Mouse (Mus musculus) retina, postnatal 1 day (tissue): ENCODE results near the gene Creld2.
A peak's percentile ranks its signal among the peaks of the same experiment; 100 is the strongest.
"Not testable (repeated sequence)": the region's sequence is repeated elsewhere in the genome, so short reads cannot be mapped to it uniquely, and the experiment has no call there.

Source experiments
- DNase-seq: peaks from one replicate; pipeline ENCODE4 v3.0.0-alpha.2; 2012

The Creld2 gene

DNA sequence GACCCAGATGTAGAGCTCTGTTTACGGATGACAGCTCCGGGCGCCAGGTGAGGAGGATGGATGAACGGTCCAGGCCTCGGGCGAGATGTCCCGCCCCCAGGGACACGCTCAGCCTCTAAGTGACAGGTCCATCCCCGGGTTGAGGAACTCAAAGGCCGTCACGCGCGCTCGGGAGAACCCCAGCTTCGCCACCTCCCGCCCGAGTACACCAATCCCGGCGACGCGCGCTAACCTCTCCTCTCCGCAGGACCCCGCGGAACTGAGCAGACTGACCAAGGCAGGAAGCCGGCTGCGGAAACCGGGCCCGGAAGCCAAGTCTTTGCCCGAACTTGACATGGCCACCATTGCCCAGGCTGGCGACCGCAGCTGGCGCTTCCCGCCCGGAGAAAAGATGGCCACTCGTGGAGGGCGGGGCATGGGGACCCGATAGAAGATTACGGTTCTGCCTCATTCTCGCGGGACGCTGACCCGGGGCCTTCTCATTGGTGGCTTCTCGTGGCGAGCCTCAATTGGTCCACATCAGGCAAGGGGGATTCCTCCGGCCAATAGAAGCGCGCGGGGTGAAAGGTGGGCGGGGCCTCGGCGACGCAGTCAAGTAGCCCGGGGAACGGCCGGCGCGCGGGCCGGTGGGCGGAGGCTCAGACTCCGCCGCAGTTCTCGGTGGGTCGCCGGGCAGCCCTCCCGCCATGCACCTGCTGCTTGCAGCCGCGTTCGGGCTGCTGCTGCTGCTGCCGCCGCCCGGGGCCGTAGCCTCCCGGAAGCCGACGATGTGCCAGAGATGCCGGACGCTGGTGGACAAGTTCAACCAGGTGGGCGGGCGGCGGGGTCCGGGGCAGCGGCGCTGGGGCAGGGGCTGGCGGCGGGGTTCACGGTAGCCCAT is at the start of gene Creld2, which contains the start of gene Alg12:
TSS of gene Creld2 (plus strand) at position 621 of the 880 bp plus-strand sequence.
TSS of gene Alg12 (minus strand) at position 293 of the 880 bp plus-strand sequence.
- DNase-seq, result peak; percentile 100

DNA sequence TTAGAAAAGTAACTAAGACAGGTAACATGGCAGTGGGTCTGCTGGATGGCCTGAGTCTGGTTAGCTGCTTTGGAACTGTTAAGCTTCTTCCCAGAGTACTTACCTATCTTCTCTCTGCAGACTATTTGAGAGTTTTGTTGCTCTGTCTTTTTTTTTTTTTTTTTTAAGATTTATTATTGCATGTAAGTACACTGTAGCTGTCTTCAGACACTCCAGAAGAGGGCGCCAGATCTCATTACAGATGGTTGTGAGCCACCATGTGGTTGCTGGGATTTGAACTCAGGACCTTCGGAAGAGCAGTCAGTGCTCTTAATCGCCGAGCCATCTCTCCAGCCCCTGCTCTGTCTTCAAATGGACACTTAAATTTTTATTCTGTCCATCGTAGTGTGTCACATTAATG is 44.8 kb upstream of the Creld2 start:
- DNase-seq, result not testable (repeated sequence)

DNA sequence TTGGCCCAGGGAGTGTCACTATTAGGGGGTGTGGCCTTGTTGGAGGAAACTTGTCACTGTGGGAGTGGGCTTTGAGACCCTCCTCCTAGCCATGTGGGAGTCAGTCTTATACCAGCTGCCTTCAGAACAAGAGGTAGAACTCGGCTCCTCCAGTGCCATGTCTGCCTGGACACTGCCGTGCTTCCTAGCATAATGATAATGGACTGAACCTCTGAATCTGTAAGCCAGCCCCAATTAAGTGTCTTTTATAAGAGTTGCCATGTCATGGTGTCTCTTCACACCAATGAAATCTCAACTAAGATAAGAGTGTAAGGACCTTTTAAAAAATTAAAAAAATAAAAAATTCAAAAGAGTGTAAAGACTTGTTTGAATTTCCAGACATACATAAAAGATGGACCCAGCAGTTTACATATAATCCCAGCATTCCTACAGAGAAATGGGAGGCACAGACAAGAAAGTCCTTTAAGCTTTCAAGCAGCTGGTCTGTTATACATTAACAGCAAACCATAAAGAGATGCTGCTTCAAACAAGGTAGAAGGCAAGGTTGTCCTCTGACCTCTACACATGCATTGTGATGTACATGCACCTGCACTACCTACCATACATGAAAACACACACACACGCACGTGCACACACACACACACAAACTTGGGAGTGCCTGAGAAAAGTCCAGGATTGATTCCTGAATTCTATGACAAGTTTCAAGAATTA is 27.2 kb upstream of the Creld2 start:
- DNase-seq, result no peak

GRCm38 (mm10) chr15:88794729-88795128 is 24.7 kb upstream of the Creld2 start:
- DNase-seq, result not testable (repeated sequence)

GRCm38 (mm10) chr15:88799950-88800371 is 19.5 kb upstream of the Creld2 start:
- no peak for DNase-seq

DNA sequence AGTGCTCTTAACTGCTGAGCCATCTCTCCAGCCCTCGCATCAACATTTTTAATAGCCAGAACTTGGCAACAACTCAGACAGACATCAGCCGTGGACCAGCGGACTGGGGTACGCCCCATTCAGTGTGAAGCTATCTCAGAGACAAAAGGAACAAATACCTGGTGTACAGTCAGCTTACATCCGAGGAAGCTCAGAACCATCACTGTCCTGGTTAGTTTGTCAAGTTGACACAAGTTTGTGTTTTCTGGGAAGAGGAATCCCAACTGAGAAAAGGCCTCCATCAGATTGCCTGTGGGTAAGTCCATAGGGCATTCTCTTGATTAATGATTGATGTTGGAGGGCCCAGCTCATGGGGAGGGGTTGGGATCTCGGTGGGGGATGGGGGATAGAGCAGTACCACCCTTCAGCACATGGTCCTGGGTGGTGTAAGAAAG is 18.5 kb upstream of the Creld2 start:
- DNase-seq, result no peak

GRCm38 (mm10) chr15:88801903-88802302 is 17.5 kb upstream of the Creld2 start:
- no peak for DNase-seq

DNA sequence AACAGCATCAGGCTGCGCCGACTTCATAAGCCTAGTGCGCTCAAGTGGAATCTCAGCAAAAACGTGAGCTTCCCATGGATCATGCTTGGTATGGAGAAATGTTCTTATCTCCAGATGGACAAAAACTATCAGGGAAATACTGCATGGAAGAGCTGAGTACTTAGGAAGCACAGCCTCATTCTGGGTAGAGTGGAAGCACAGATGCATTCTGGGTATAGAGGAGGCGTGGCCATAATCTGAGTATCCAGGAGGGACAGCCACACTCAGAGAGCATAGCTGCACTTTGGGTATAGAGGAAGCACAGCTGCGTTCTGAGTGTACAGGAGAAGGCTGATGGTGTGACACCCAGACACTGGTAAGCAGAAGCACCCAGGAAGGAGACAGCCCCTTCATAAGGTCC is 17.1 kb upstream of the Creld2 start:
- DNase-seq, result peak; percentile 37

DNA sequence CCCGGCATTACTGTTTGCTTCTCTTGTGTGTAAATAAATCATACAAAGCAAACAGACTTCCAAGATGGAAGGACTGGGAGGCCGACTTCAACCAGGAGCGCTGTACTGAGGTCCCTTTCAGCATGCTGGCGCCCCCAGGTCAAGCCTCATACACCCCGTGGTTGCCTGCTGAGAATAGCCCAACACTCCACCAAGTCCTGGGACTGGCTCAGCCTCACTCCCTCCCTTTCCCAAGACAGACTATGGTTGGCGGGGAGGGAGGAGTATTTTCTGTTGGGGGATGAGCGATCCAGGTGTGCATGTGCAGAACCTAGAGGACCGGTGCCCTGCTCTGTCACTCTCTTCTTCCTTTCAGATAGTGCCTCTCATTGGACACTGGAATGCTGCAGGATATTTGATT is 11.3 kb upstream of the Creld2 start:
- no peak for DNase-seq

GRCm38 (mm10) chr15:88810369-88810768 is 9.1 kb upstream of the Creld2 start:
- DNase-seq, result no peak

GRCm38 (mm10) chr15:88813262-88813661 is 6.2 kb upstream of the Creld2 start:
- DNase-seq, result no peak

DNA sequence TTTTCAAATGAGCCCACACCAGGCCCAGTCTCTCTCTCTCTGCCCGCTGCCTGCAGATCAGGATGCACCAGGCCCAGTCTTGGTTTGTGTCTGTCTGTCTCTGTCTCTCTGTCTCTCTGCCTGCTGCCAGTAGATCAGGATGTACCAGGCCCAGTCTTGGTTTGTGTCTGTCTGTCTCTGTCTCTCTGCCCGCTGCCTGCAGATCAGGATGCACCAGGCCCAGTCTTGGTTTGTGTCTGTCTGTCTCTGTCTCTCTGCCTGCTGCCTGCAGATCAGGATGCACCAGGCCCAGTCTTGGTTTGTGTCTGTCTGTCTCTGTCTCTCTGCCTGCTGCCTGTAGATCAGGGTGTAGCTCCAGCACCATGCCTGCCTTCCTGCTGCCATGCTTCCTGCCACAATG is 5.6 kb upstream of the Creld2 start:
- not testable (repeated sequence) for DNase-seq

DNA sequence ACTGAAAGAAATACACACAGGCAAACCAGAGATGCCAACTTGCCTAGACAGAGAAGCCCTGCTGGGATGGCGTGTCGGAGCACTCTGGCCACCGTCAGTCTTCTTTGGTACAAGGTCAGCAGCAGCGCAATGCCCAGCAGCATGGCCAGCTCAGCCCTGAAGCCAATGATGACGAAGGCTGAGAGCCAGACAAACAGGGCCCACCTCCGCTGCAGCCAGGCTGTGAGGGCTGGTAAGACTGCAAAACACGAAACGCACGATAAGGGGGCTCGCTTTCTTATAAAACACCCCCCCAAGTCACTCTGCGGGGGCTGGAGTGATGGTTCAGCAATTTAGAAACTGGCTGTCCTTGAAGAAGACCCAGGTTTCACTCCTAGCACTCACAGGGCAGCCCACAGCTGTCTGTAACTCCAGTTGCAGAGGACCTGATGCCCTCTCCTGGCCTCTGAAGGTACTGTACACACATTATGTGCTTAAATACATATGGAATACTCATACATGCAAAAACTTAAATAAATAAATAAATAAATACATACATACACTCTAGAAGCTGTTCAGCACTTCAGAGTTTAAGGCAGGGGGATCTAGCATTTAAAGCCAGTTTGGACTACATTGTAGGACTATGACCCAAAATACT is 4.9 kb upstream of the Creld2 start:
- no peak for DNase-seq

DNA sequence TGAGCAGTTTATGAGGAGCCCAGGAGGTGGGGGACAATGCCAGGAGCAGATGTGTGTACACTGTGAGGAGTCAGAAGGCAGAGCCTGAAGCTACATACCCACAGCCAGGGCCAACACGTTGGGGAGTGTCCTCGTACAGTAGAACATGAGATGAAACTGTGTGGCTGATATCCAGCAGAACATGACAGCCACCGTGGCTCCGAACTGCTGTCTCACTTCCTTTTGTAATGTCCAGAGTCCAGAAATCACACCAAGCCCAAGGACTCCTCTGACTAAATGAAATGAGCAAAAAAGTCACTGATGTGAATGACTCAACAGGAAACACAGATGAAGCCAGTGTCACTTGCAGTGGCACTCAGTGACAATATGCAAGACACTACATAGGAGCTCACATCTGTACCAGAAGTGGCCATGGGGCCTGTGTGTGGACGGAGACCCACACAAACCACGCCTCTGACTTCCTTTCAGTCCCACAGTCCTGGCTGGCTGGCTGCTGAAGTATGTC is 4.2 kb upstream of the Creld2 start:
- DNase-seq, result no peak

- DNase-seq, result no peak
Observed at GRCm38 (mm10) chr15:88819906-88820303, 459 bp downstream of the Creld2 start.

- no peak for DNase-seq
Observed at GRCm38 (mm10) chr15:88821403-88821802, 2.0 kb downstream of the Creld2 start.

DNA sequence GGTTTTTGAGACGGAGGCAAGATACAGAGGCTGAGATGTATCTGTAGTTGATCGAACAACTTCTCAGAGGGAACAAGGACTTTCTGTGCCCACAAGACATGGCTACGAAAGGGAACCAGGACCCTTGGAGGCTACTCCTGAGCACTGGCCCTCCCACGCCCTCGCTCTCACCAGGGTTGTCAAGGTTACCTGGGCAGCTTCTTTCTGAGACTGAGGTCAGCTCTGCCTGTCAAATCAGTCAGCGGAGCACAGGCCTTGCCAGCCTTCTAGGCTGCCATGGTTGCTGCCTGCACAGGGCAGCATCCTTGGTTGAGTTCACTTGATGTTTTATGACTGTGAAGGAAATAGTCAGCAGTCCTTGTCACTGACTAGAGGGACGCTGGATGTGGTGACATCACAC is 3.1 kb downstream of the Creld2 start:
- DNase-seq, result no peak

DNA sequence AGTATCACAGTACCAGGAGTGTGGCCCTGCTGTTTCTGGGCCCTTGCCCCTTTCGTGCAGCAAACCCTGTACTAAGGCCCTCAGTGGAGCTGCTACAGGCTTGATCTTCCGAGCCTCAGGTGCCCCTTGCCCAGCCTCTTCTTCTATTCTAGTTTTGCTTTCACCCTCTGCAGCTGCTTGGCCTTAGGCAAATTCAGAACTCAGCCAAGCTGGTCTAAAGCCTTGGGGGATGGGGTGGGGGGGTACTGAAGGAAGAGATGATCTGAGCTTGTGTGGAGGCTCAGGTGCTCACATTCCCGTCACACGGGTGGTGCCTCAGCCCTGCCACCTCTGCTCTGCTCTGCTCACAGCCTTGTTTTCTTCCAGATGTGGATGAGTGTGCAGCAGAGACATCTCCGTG is 3.9 kb downstream of the Creld2 start:
- DNase-seq, result no peak

- DNase-seq, result no peak
Observed at GRCm38 (mm10) chr15:88827466-88827865, 8.0 kb downstream of the Creld2 start.

GRCm38 (mm10) chr15:88827991-88828799 is 8.7 kb downstream of the Creld2 start:
- peak; percentile 64 for DNase-seq

- DNase-seq, result peak; percentile 88
Observed at GRCm38 (mm10) chr15:88828800-88829705, 9.6 kb downstream of the Creld2 start.
